Mouse (Mus musculus) lung, embryonic 14.5 days (tissue): ENCODE results near the gene Vip. TPM values are rescaled to one million over a fixed set of nuclear protein-coding genes. Genes with fewer than 3 reads are reported as not detected.
A peak's percentile ranks its signal among the peaks of the same experiment; 100 is the strongest.

Experiments used
- ATAC-seq: fragments of 200-750 bp; cut with Nextera tagmentation; 2 replicates; pipeline ENCODE4 v1.8.0; 2017; ENCODE audit warnings: mild to moderate bottlenecking, moderate TSS enrichment, moderate library complexity; ENCODE audit not compliant: insufficient read depth
- DNase-seq: peaks from one replicate; pipeline ENCODE4 v3.0.0-alpha.2; 2015
- H3K27ac ChIP-seq: fragments of 300-500 bp; sonication (generic); 2 replicates; pipeline ENCODE4 v1.5.1; 2014; ENCODE audit warnings: low read depth, mild to moderate bottlenecking, moderate library complexity
- H3K27me3 ChIP-seq: fragments of 300-500 bp; sonication (generic); 2 replicates; pipeline ENCODE4 v1.6.1; 2014; ENCODE audit warnings: low read length, control low read depth; ENCODE audit not compliant: insufficient read depth
- H3K36me3 ChIP-seq: fragments of 300-500 bp; sonication (generic); 2 replicates; pipeline ENCODE4 v1.6.1; 2014; ENCODE audit warnings: control low read depth; ENCODE audit not compliant: insufficient read depth
- H3K4me1 ChIP-seq: fragments of 300-500 bp; sonication (generic); 2 replicates; pipeline ENCODE4 v1.6.1; 2014; ENCODE audit warnings: antibody characterized with exemption, control low read depth; ENCODE audit not compliant: insufficient read depth
- H3K4me2 ChIP-seq: fragments of 300-500 bp; sonication (generic); 2 replicates; pipeline ENCODE4 v1.6.1; 2014; ENCODE audit warnings: mild to moderate bottlenecking
- H3K4me3 ChIP-seq: fragments of 300-500 bp; sonication (generic); 2 replicates; pipeline ENCODE4 v1.5.1; 2014; ENCODE audit warnings: low read depth, low read length
- H3K9ac ChIP-seq: fragments of 300-500 bp; sonication (generic); 2 replicates; pipeline ENCODE4 v1.6.1; 2014
- H3K9me3 ChIP-seq: fragments of 300-500 bp; sonication (generic); 2 replicates; pipeline ENCODE4 v1.6.1; 2016; ENCODE audit warnings: low read depth, low read length, control low read depth
- CTCF ChIP-seq: IDR thresholded peaks from 2 replicates; pipeline ENCODE4 v1.5.1; 2016; ENCODE audit warnings: antibody characterized with exemption, low read depth
- WGBS: fragments of 180-500 bp; shearing (Covaris S2); extraction: QIAGEN DNeasy Blood & Tissue Kit; methylation state at CpG from one replicate; pipeline ENCODE4 v1.1.7; 2014; 5-methylcytosine and 5-hydroxymethylcytosine counted together
- polyA plus RNA-seq: library from polyadenylated mRNA; unstranded; fragments of >200 nt; fragmentation: Nextera tagmentation; extraction: Ambion mirVana; gene quantifications from 2 replicates; pipeline ENCODE4 v1.2.1, GENCODE M21; 2014

Vip gene
- polyA plus RNA-seq: 0.16 TPM in 1 of 2 replicates, not detected in the other

DNA sequence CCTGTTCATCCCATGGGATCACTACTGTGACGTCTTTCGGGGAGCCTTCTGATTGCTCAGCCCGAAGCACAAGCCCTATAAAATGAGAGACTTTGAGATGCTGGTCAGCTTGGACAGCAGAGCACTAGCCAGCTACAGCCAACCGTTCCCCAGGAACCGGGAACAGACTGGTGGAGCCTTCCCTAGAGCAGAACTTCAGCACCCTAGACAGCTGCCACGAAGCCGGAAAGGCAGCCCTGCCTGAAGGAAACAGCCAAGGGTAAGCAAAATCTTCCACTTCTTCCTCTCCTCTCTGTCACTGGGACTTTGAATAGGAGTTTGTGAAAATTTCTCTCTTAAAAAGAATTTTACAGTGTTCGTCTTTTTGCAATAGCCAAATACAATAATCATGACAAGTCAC is at the start of gene Vip:
TSS of gene Vip (plus strand) at position 107 of the 400 bp plus-strand sequence.
- Histone ChIP-seq H3K9me3 (no peaks in the 10 kb centered on the region), H3K9ac (no peak within 1 kb of the TSS), H3K4me3 (no peak within 1 kb of the TSS), H3K4me1 (no peaks in the 10 kb centered on the region), H3K4me2 (no peak within 1 kb of the TSS), H3K27me3 (no peaks in the 10 kb centered on the region), H3K36me3 (no peaks in the 10 kb centered on the region), H3K27ac (no peak within 1 kb of the TSS)
- DNase-seq (peak; percentile 86), ATAC-seq (peak; percentile 41; the same call in 1 of the 2 replicates)
- 27% methylated on average over 8 of the region's 8 CpGs for WGBS
- no peak for TF ChIP-seq CTCF

DNA sequence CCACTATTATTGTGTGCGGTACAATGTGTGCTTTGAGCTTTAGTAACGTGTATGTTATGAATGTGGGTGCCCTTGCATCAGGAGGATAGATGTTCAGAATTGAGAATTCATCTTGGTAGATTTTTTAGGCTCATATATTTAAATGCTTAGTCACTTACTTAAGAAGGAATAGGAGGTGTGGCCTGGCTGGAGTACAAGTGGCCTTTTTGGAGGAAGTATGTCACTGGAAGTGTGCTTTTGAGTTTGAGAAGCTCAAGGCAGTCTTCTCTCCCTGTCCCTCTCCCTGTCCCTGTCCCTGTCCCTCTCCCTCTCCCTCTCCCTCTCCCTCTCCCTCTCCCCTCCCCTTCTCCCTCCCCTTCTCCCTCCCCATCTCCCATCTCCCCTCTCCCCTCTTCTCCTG is 48.0 kb upstream of the Vip start:
- no peaks in the 10 kb centered on the region for H3K4me1 ChIP-seq
- no peak for DNase-seq
- H3K36me3 ChIP-seq: no peaks in the 10 kb centered on the region
- no peak overlapping the region for H3K4me3 ChIP-seq
- 82% methylated on average over 2 of the region's 2 CpGs for WGBS
- no peak overlapping the region for H3K27ac ChIP-seq
- no peak overlapping the region for H3K4me2 ChIP-seq
- no peak for TF ChIP-seq CTCF
- H3K9ac ChIP-seq: no peak overlapping the region
- ATAC-seq: no peak
- H3K27me3 ChIP-seq: no peaks in the 10 kb centered on the region
- no peaks in the 10 kb centered on the region for H3K9me3 ChIP-seq

DNA sequence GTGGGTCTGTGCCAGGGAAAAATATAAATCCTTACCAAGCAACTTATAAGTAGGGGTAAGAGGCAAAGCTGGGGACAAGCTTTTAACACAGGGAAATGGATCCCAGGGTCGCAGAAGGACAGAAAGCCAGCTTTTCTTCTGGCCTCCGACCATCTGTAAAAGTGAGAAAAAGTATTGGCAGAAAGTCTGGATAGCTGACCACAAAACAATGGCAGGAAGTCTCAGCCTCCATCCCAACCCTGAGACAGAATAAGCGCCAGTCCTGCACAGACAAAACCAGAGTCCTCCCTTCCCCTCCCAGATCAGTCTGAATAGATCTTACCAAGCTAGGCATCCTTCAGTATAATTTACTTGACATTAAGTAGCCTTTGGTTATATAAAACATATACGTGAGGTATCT is 47.0 kb upstream of the Vip start:
- Histone ChIP-seq H3K9ac (no peak overlapping the region), H3K4me1 (no peaks in the 10 kb centered on the region), H3K4me3 (no peak overlapping the region), H3K36me3 (no peaks in the 10 kb centered on the region), H3K27me3 (no peaks in the 10 kb centered on the region), H3K4me2 (no peak overlapping the region), H3K27ac (peak overlapping the region; percentile 59; the same call in 1 of the 2 replicates), H3K9me3 (no peaks in the 10 kb centered on the region)
- TF ChIP-seq CTCF: no peak
- ATAC-seq (peak; percentile 49; the same call in 1 of the 2 replicates), DNase-seq (peak; percentile 24)
- 70% methylated on average over 4 of the region's 4 CpGs for WGBS

GRCm38 (mm10) chr10:5593464-5593863 is 45.6 kb upstream of the Vip start, which contains the start of gene Myct1:
Gene Myct1, plus strand, starts transcription at chr10:5593775.
- no peaks in the 10 kb centered on the region for H3K36me3 ChIP-seq
- peak within 1 kb of the TSS; percentile 55 for H3K27ac ChIP-seq
- WGBS: 3% methylated on average over 5 of the region's 5 CpGs
- no peaks in the 10 kb centered on the region for H3K27me3 ChIP-seq
- ATAC-seq (peak; percentile 68; the same call in 1 of the 2 replicates), DNase-seq (peak; percentile 62)
- no peaks in the 10 kb centered on the region for H3K4me1 ChIP-seq
- H3K9me3 ChIP-seq: no peaks in the 10 kb centered on the region
- TF ChIP-seq CTCF: no peak
- peak within 1 kb of the TSS; percentile 19 for H3K4me3 ChIP-seq
- peak within 1 kb of the TSS; percentile 13; the same call in 1 of the 2 replicates for H3K4me2 ChIP-seq
- H3K9ac ChIP-seq: peak within 1 kb of the TSS; percentile 17; the same call in 1 of the 2 replicates

DNA sequence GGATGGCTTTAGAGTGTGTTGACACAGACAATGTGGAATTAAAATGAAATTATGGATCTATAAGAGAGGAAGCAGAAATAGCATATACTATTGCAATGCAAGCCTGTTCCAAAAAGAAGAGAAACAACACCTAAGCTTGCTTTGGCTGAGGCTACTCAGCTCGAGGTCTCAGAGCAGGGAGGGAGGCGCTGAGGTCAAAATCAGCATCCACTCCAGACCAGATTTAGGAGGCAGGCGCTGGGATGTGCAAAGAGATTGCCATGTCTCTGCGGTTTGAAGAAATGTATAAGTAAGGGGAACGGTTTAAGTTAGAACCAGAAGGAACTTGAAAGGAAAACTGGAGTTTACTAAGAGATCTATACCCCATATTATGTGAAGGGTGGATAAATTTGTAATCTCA is 44.6 kb upstream of the Vip start:
- no peaks in the 10 kb centered on the region for H3K36me3 ChIP-seq
- H3K27ac ChIP-seq: no peak overlapping the region
- DNase-seq (no peak), ATAC-seq (no peak)
- no peak for TF ChIP-seq CTCF
- no peaks in the 10 kb centered on the region for H3K4me1 ChIP-seq
- 54% methylated on average over 5 of the region's 5 CpGs for WGBS
- H3K27me3 ChIP-seq: no peaks in the 10 kb centered on the region
- H3K4me2 ChIP-seq: peak overlapping the region; percentile 13; the same call in 1 of the 2 replicates
- peak overlapping the region; percentile 17; the same call in 1 of the 2 replicates for H3K9ac ChIP-seq
- H3K9me3 ChIP-seq: no peaks in the 10 kb centered on the region
- H3K4me3 ChIP-seq: peak overlapping the region; percentile 19

DNA sequence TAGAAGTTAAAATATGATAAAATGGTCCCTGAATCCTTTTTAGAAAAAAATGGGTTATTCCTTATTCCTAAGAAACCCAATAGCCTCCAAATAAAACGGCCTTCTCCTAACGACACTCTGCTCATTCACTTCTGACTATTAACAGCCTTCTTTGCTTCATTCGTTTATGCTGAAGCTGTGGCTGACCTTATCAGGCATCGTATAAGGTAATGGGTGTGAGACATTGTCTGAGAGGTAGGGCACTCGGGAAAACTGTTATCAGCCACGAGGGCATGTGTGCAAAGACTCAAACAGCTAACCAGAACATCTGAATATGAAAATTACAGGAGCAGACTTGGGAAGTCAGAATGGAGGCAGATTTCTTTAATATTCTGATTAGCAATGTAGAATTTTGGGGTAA is 42.5 kb upstream of the Vip start:
- TF ChIP-seq CTCF: no peak
- Histone ChIP-seq H3K27ac (no peak overlapping the region), H3K4me2 (no peak overlapping the region), H3K9ac (no peak overlapping the region), H3K9me3 (no peaks in the 10 kb centered on the region), H3K36me3 (no peaks in the 10 kb centered on the region), H3K27me3 (no peaks in the 10 kb centered on the region), H3K4me3 (no peak overlapping the region), H3K4me1 (no peaks in the 10 kb centered on the region)
- no peak for DNase-seq
- no peak for ATAC-seq
- 42% methylated on average over 6 of the region's 6 CpGs for WGBS

- Histone ChIP-seq H3K4me2 (no peak overlapping the region), H3K36me3 (no peaks in the 10 kb centered on the region), H3K4me1 (no peaks in the 10 kb centered on the region), H3K27me3 (no peaks in the 10 kb centered on the region), H3K9ac (no peak overlapping the region), H3K4me3 (no peak overlapping the region), H3K27ac (no peak overlapping the region), H3K9me3 (no peaks in the 10 kb centered on the region)
- ATAC-seq (peak; percentile 79), DNase-seq (peak; percentile 93)
- TF ChIP-seq CTCF: peak; percentile 78
- WGBS: 16% methylated on average over 7 of the region's 7 CpGs
Observed at GRCm38 (mm10) chr10:5600123-5600522, 38.9 kb upstream of the Vip start.

- Histone ChIP-seq H3K9me3 (no peaks in the 10 kb centered on the region), H3K36me3 (no peaks in the 10 kb centered on the region), H3K4me3 (no peak overlapping the region), H3K27me3 (no peaks in the 10 kb centered on the region), H3K27ac (no peak overlapping the region), H3K4me1 (no peaks in the 10 kb centered on the region), H3K4me2 (no peak overlapping the region), H3K9ac (no peak overlapping the region)
- WGBS: 64% methylated on average over 10 of the region's 10 CpGs
- no peak for TF ChIP-seq CTCF
- DNase-seq (peak; percentile 19), ATAC-seq (no peak)
Observed at GRCm38 (mm10) chr10:5603512-5603911, 35.5 kb upstream of the Vip start.
